Mouse (Mus musculus): ENCODE measurements at regions not wholly inside any gene's neighbourhood (a gene's known extent, or its start where the extent isn't known, plus 50 kb on each side); places are given as distances from the start of the nearest gene placed in this dataset.
A peak's percentile ranks its signal among the peaks of the same experiment; 100 is the strongest.

GRCm38 (mm10) chr12:48929035-48929434 lies 453.4 kb upstream of the Foxg1 start:
- no peaks in the 10 kb centered on the region for H3K27me3 ChIP-seq (ENCODE audit: insufficient read depth, low read length)
- no peaks in the 10 kb centered on the region for H3K4me1 ChIP-seq (ENCODE audit: insufficient read depth)
- no peaks in the 10 kb centered on the region for H3K36me3 ChIP-seq (ENCODE audit: insufficient read depth)
- no peak for ATAC-seq (ENCODE audit: insufficient read depth)
- no peak for DNase-seq
- no peak overlapping the region for H3K9ac ChIP-seq
- H3K4me2 ChIP-seq, result no peak overlapping the region
- H3K9me3 ChIP-seq (ENCODE audit: low read depth, low read length), result no peaks in the 10 kb centered on the region
- H3K4me3 ChIP-seq (ENCODE audit: low read depth, low read length), result no peak overlapping the region
- no peak overlapping the region for H3K27ac ChIP-seq (ENCODE audit: low read depth)
- TF ChIP-seq CTCF (IDR thresholded peaks at IDR 0.05; ENCODE audit: low read depth), result no peak

DNA sequence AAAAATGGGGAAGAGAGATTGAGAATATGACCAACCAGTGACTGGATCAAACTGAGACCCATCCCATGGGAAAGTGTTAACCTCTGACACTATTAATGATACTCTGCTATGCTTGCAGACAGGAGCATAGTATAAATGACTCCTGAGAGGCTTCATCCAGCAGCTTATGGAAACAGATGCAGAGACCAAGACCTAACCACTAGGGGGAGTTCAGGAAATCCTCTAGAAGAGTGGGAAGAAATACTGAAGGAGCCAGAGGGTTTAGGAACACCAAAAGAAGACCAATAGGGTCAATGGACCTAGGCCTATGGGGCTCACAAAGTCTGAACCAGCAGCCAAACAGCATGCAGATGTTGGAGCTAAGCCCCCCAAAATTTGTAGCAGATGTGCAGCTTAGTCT lies 436.0 kb upstream of the Foxg1 start:
- 0 out of 2 replicates have a peak, but pooled peaks have one; percentile 15 for TF ChIP-seq CTCF (IDR thresholded peaks at IDR 0.05; ENCODE audit: low read depth)
- Histone ChIP-seq H3K9ac (no peak overlapping the region), H3K9me3 (ENCODE audit: low read depth, low read length) (no peaks in the 10 kb centered on the region), H3K4me3 (ENCODE audit: low read depth, low read length) (no peak overlapping the region), H3K4me1 (ENCODE audit: insufficient read depth) (no peaks in the 10 kb centered on the region), H3K27me3 (ENCODE audit: insufficient read depth, low read length) (no peaks in the 10 kb centered on the region), H3K27ac (ENCODE audit: low read depth) (no peak overlapping the region), H3K36me3 (ENCODE audit: insufficient read depth) (no peaks in the 10 kb centered on the region), H3K4me2 (no peak overlapping the region)
- DNase-seq (peak; percentile 8), ATAC-seq (ENCODE audit: insufficient read depth) (no peak)

DNA sequence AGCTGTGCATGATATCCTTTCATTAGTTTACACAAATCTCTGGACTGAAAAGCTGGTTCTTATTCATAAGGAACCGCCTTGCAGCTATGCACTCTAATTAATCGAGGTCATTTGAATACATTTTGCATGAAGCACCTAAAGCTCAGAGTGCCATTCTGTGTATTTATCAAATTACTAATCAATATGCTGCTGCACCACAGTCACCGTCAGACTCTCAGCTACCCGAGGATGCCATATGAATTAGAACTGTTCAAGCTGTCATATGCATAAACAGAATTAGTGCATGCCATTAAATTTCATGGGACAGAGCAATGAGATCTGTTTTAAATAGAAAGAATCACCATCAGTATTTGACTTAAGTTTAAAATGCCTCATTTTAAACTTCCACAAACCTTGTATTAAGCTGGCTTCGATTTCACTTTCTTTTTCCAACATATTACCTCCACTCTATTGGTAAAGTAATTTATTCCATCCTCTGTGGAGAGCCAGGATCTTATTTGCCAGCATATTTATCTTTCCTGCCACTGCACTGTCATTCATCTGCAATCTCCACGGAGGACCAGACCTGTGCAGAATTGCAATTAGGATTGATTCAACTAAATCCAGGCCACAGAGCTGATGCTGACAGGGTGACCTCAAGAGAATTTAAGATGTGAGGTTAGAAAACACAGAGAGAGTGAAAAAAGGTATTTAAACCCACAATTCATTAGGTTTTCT lies 423.0 kb upstream of the Foxg1 start:
- Histone ChIP-seq H3K9me3 (ENCODE audit: low read depth, low read length) (no peaks in the 10 kb centered on the region), H3K4me1 (ENCODE audit: insufficient read depth) (no peaks in the 10 kb centered on the region), H3K27ac (ENCODE audit: low read depth) (no peak overlapping the region), H3K4me2 (no peak overlapping the region), H3K36me3 (ENCODE audit: insufficient read depth) (no peaks in the 10 kb centered on the region), H3K9ac (no peak overlapping the region), H3K4me3 (ENCODE audit: low read depth, low read length) (no peak overlapping the region), H3K27me3 (ENCODE audit: insufficient read depth, low read length) (no peaks in the 10 kb centered on the region)
- ATAC-seq (ENCODE audit: insufficient read depth) (no peak), DNase-seq (no peak)
- WGBS, result 52% methylated on average over 6 of the region's 6 CpGs
- no peak for TF ChIP-seq CTCF (IDR thresholded peaks at IDR 0.05; ENCODE audit: low read depth)

DNA sequence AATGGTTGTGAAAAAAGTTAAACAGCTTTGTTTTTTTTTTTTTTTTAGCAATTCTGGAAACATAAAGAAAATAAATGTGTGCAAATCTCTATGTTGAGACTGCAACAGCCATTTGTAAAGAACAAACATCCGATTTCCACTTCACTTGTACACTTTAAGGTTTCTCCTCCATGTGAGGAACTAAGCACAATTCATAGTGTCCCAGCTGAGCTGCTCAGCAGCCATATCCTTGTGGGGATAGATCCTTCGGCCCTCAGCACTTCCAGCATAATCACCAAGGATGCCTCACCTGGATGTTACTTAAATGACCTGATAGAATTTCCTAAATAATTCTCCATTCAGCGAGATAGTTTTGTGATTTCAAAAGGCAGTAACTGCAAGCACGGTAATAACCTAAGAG lies 422.4 kb upstream of the Foxg1 start:
- TF ChIP-seq CTCF (IDR thresholded peaks at IDR 0.05; ENCODE audit: low read depth), result no peak
- no peak overlapping the region for H3K4me2 ChIP-seq
- no peak overlapping the region for H3K4me3 ChIP-seq (ENCODE audit: low read depth, low read length)
- H3K9ac ChIP-seq, result no peak overlapping the region
- H3K27me3 ChIP-seq (ENCODE audit: insufficient read depth, low read length), result no peaks in the 10 kb centered on the region
- 75% methylated on average over 4 of the region's 4 CpGs for WGBS
- no peaks in the 10 kb centered on the region for H3K4me1 ChIP-seq (ENCODE audit: insufficient read depth)
- H3K36me3 ChIP-seq (ENCODE audit: insufficient read depth), result no peaks in the 10 kb centered on the region
- no peak overlapping the region for H3K27ac ChIP-seq (ENCODE audit: low read depth)
- no peaks in the 10 kb centered on the region for H3K9me3 ChIP-seq (ENCODE audit: low read depth, low read length)
- no peak for ATAC-seq (ENCODE audit: insufficient read depth)
- DNase-seq, result no peak

GRCm38 (mm10) chr12:48963451-48963850 lies 419.0 kb upstream of the Foxg1 start:
- Histone ChIP-seq H3K27ac (ENCODE audit: low read depth) (no peak overlapping the region), H3K4me3 (ENCODE audit: low read depth, low read length) (no peak overlapping the region), H3K4me1 (ENCODE audit: insufficient read depth) (no peaks in the 10 kb centered on the region), H3K9me3 (ENCODE audit: low read depth, low read length) (no peaks in the 10 kb centered on the region), H3K4me2 (no peak overlapping the region), H3K9ac (no peak overlapping the region), H3K36me3 (ENCODE audit: insufficient read depth) (no peaks in the 10 kb centered on the region), H3K27me3 (ENCODE audit: insufficient read depth, low read length) (no peaks in the 10 kb centered on the region)
- no peak for ATAC-seq (ENCODE audit: insufficient read depth)
- no peak for TF ChIP-seq CTCF (IDR thresholded peaks at IDR 0.05; ENCODE audit: low read depth)
- no peak for DNase-seq
- 80% methylated on average over 3 of the region's 3 CpGs for WGBS
